Mouse (Mus musculus): Measurements from ENCODE around the gene Fcgbp. TPM values are rescaled to one million over a fixed set of nuclear protein-coding genes. Genes with fewer than 3 reads are reported as not detected.

Gene Fcgbp
- 0.40 and 0.73 TPM in 2 replicates for polyA plus RNA-seq (2016; fragmentation: Nextera tagmentation; extraction: Ambion mirVana)

DNA sequence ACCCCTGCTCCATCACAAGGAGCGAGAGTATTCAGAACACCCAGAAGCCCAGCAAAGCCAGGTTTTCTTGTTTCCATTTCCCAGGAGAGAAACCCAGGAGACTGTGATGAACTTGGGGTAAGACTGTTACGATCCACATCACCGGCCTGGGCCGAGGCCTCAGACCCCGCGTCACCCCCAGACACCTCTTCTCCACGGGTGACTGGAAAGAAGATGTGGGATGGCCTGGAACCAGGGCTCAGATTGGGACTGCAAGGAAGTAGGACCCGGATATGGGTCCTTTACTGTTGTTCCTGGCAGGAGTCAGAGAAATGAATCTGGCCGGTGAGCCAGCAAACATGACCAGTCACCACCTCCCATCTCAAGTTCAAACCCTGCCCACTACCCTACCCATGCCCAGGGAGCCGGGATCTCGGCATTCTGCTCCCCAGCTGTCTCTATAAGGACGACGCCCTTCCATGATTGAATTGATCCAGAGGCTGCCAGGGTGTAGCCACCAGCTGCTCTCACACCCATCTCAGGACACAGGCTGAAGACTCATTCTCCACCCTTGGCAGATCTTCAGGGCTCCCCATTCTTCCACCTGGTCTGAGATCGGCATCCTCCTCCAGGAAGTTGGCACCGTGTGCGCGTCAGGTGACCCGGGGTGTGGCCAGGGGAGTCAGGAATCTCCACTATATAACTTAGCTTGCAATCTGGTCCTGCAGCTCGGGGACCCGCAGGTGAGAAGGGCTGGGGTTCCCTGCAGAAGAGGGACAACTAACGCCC, at the start of gene Fcgbp:
Gene Fcgbp (plus strand): TSS at position 706 of the 768 bp plus-strand sequence.
- H3K27ac ChIP-seq, result no peak within 1 kb of the TSS
- 86% methylated on average over 21 of the region's 21 CpGs for WGBS
- H3K27me3 ChIP-seq, result 0 out of 2 replicates have a peak, but pooled peaks cover 2% of the 10 kb centered on the region
- H3K36me3 ChIP-seq, result no peaks in the 10 kb centered on the region
- H3K4me3 ChIP-seq, result no peak within 1 kb of the TSS
- no peak within 1 kb of the TSS for H3K4me2 ChIP-seq (replicated peaks)
- H3K9me3 ChIP-seq, result no peaks in the 10 kb centered on the region
- no peak for ATAC-seq (ENCODE audit: insufficient number of reproducible peaks, insufficient read depth, low FRiP score, low TSS enrichment)
- no peak within 1 kb of the TSS for H3K9ac ChIP-seq
- peaks cover 4% of the 10 kb centered on the region; the same call in 1 of the 2 replicates for H3K4me1 ChIP-seq

DNA sequence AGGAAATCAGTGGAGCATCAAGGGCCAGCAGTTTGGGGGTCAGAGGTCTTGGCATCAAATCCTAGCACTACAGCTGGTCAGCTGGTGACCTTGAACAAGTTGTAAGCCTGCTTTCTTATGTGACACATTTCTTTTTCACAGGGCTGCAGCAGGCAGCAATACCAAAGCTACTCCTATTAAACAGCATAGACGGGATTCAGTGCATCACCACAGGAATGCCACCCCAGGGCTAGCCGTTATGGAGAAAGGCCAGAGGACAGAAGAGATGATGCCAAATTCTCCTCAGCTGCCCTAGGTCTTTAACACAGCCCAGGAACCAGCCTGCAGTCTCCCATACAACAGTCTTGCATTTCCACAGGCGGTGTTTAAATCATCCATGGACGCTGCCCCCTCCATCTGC, 26.5 kb upstream of the Fcgbp start:
- ATAC-seq (ENCODE audit: insufficient number of reproducible peaks, insufficient read depth, low FRiP score, low TSS enrichment), result no peak
- WGBS, result 97% methylated on average over 4 of the region's 4 CpGs
- peaks cover 89% of the 10 kb centered on the region for H3K36me3 ChIP-seq

DNA sequence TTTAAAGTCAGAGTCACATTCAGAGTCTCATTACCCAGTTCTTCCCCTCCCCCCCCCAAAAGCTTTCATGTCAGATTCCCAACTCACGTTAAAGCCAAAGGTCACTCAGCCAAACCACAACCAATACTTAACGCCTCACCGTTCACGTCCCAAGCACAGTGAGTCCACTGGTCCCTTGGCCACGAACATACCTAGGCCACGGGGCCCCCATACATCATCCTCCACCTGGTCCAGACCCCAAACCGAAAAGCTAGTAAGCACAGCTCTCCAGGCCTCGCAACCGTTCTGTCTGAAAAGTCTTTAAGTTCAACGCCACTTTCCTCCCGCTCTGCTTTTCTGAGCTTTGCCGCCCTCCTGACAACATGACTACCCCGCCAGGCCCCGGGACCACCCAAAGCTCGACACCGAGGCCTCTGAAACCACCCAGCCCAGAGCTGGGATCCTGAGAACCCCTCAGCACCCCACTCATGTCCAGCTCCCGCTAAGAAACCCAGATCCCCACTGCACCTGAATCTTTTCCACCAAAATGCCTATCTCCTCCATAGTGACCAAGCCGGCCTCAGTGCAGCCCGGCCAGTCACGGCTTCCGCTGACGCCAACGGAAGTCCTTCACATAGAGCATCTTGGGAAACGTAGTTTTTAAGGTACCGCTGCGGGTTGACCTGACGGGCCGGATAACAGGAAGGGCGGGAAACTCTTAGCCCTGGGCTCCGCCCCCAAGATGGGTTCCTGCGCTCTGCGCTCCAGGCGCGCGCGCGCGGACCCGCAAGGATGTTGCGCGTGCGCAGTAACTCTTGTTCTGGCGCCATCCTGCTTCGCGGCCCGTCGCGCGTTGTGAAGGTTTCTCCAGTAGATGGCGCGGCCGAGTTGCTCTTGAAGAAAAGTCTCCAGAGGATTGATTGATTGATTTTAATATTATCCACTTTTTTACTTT, 21.3 kb upstream of the Fcgbp start, which contains the start of gene Psmc4:
Gene Psmc4 (minus strand): TSS at position 626 of the 934 bp plus-strand sequence.
- Histone ChIP-seq H3K27me3 (no peaks in the 10 kb centered on the region), H3K4me3 (peak within 1 kb of the TSS; percentile 70), H3K4me1 (peaks cover 6% of the 10 kb centered on the region), H3K27ac (no peak within 1 kb of the TSS), H3K36me3 (peaks cover 40% of the 10 kb centered on the region), H3K9ac (peak within 1 kb of the TSS; percentile 86), H3K9me3 (no peaks in the 10 kb centered on the region), H3K4me2 (replicated peaks) (peak within 1 kb of the TSS; percentile 83)
- peak; percentile 92 for ATAC-seq (ENCODE audit: insufficient number of reproducible peaks, insufficient read depth, low FRiP score, low TSS enrichment)
- under 1% methylated on average over 52 of the region's 52 CpGs for WGBS

More for the DNA sequence above, 26.5 kb upstream of the Fcgbp start:
- Histone ChIP-seq H3K4me2 (replicated peaks) (no peak overlapping the region), H3K4me1 (peaks cover 6% of the 10 kb centered on the region), H3K27ac (no peak overlapping the region), H3K27me3 (no peaks in the 10 kb centered on the region), H3K9ac (no peak overlapping the region), H3K4me3 (no peak overlapping the region), H3K9me3 (no peaks in the 10 kb centered on the region)

DNA sequence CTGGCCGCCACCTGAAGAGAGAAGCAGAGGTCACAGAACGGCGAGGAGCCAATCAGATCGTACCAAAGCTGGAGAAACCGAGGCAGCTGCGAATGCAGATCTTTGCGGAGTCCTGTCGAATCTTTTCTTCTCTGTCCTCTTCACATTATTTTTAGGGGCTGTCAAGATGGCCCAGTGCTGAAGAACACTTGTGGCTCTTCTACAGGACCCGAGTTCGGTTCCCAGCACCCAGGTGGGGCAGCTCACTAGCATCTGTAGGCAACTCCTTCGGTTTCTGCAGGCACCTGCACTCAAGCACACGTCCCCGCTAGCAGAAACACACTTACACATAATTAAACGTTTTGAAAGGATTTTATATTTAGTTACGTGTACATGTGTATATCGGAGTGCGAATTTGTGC, 20.5 kb upstream of the Fcgbp start:
- H3K36me3 ChIP-seq, result peaks cover 31% of the 10 kb centered on the region
- no peak for ATAC-seq (ENCODE audit: insufficient number of reproducible peaks, insufficient read depth, low FRiP score, low TSS enrichment)
- H3K4me2 ChIP-seq (replicated peaks), result peak overlapping the region; percentile 28
- H3K9ac ChIP-seq, result peak overlapping the region; percentile 40
- no peaks in the 10 kb centered on the region for H3K9me3 ChIP-seq
- WGBS, result 58% methylated on average over 17 of the region's 17 CpGs
- H3K4me3 ChIP-seq, result peak overlapping the region; percentile 70; the same call in 1 of the 2 replicates
- no peaks in the 10 kb centered on the region for H3K27me3 ChIP-seq
- H3K27ac ChIP-seq, result no peak overlapping the region
- H3K4me1 ChIP-seq, result peaks cover 6% of the 10 kb centered on the region

DNA sequence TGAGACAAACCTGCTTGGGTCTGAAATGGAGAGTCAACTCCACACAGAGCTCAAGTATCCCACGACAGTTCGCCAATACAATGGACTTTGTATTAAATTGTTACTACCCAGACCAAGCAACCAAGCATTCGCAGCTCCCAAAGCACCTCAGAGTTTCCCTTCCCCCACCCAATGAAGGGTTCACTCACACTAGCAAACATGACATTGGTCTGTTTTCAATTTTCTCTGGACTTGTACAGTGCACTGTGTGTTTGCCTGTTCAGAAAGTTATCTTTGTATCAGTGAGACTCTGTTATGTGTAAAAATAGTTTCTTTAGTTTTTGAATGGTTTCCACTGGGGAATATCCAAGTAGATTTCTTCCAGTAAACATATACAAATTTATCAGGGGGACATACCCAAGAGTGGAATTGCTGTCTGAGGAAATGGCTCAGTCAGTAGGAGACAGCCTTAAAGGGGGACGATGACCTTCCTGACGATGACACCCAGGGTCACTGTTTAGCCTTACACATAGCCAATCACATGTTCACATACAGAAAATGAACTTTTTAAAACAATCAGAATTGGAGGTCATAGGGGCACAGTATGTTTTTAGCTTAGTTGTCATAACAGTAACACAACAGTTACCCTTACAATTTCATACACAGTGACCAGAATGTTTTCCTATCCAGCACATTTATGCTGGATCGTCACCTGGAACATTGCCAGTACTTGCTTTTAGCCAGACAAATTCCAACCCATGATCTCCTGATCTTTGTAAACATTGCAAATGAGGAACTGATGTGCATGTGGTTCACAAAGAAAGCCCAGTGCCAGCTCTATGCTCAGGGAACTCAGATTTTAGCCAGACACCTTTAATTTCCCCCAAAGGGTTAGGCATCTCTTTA, 17.7 kb upstream of the Fcgbp start:
- no peaks in the 10 kb centered on the region for H3K9me3 ChIP-seq
- H3K27me3 ChIP-seq, result no peaks in the 10 kb centered on the region
- H3K4me1 ChIP-seq, result peaks cover 6% of the 10 kb centered on the region
- H3K36me3 ChIP-seq, result peaks cover 4% of the 10 kb centered on the region
- H3K4me3 ChIP-seq, result no peak overlapping the region
- H3K9ac ChIP-seq, result no peak overlapping the region
- no peak overlapping the region for H3K4me2 ChIP-seq (replicated peaks)
- peak overlapping the region; percentile 9; the same call in 1 of the 2 replicates for H3K27ac ChIP-seq
- WGBS, result 73% methylated on average over 6 of the region's 6 CpGs
- ATAC-seq (ENCODE audit: insufficient number of reproducible peaks, insufficient read depth, low FRiP score, low TSS enrichment), result no peak

DNA sequence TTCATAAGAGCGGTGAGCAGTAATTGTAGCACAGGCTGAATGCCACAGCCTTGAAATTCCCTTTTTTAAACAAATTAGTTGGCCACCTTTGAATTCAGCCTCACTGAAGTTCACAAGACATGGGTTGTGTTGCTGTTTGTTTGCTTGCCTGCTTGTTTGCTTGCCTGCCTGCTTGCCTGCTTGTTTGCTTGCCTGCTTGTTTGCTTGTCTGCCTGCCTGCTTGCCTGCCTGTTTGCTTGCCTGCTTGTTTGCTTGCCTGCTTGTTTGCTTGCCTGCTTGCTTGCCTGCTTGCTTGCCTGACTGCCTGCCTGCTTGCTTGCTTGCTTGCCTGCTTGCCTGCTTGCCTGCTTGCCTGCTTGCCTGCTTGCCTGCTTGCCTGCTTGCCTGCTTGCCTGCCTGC, 11.1 kb upstream of the Fcgbp start:
- H3K4me1 ChIP-seq, result no peaks in the 10 kb centered on the region
- no peak for ATAC-seq (ENCODE audit: insufficient number of reproducible peaks, insufficient read depth, low FRiP score, low TSS enrichment)
- WGBS, result 93% methylated on average over 1 of the region's 1 CpGs
- no peak overlapping the region for H3K4me3 ChIP-seq
- H3K27me3 ChIP-seq, result no peaks in the 10 kb centered on the region
- H3K9ac ChIP-seq, result no peak overlapping the region
- H3K4me2 ChIP-seq (replicated peaks), result no peak overlapping the region
- no peak overlapping the region for H3K27ac ChIP-seq
- 0 out of 2 replicates have a peak, but pooled peaks cover 3% of the 10 kb centered on the region for H3K9me3 ChIP-seq
- H3K36me3 ChIP-seq, result no peaks in the 10 kb centered on the region

DNA sequence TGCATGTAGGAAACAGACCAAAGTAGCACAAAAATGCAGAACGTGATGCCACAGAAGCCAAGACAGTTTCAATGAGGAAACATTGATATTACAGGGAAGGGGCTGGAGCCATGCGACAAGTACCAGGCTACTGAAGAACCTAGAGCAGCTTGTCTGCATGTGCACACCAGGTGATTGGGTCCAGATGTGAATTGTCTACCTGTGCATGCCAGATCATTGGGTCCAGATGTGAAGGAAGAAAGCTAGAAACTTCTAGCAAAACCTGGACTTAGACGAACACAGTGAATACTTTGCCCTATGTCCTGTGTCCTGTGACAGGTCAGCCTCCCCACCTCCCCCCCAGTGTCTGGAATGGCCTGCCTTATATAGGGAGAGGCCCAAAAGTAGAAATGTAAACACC, 2.4 kb upstream of the Fcgbp start:
- Histone ChIP-seq H3K27ac (no peak overlapping the region), H3K4me3 (no peak overlapping the region), H3K36me3 (no peaks in the 10 kb centered on the region), H3K4me1 (peaks cover 4% of the 10 kb centered on the region; the same call in 1 of the 2 replicates), H3K4me2 (replicated peaks) (no peak overlapping the region), H3K27me3 (0 out of 2 replicates have a peak, but pooled peaks cover 2% of the 10 kb centered on the region), H3K9ac (no peak overlapping the region), H3K9me3 (no peaks in the 10 kb centered on the region)
- no peak for ATAC-seq (ENCODE audit: insufficient number of reproducible peaks, insufficient read depth, low FRiP score, low TSS enrichment)
- WGBS, result 42% methylated on average over 3 of the region's 3 CpGs

DNA sequence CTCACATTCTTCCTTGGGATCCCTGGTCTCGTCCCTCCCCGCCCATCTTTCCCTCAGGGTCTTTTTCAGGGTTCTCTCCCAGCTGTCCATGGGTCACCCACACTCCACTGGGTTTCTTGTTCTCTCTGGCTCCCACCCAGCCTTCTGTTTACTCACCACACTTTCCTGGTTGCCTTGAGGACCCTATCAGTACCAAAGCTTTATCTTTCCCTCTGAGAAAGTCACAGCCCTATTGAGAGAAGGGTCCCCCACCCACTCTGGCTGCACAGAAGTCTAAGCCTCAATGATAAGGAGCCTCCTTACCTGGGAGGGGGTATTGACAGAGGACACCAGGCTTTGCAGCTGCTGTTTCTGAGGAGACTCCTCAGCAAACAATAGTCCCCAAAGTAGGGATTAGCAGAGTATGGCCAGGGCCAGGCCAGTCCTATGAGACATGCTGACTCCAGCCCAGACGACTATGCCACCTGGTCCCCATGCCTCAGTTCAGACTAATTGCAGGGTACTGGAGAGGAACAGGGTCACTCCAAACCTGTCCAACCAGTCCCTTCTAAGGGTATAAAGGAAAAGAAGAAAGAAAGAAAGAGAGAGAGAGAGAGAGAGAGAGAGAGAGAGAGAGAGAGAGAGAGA, 1.4 kb upstream of the Fcgbp start:
- 46% methylated on average over 3 of the region's 3 CpGs for WGBS
- Histone ChIP-seq H3K9ac (no peak overlapping the region), H3K4me1 (peaks cover 4% of the 10 kb centered on the region; the same call in 1 of the 2 replicates), H3K36me3 (no peaks in the 10 kb centered on the region), H3K9me3 (no peaks in the 10 kb centered on the region), H3K27ac (no peak overlapping the region), H3K4me3 (no peak overlapping the region), H3K27me3 (0 out of 2 replicates have a peak, but pooled peaks cover 2% of the 10 kb centered on the region), H3K4me2 (replicated peaks) (no peak overlapping the region)
- ATAC-seq (ENCODE audit: insufficient number of reproducible peaks, insufficient read depth, low FRiP score, low TSS enrichment), result no peak

DNA sequence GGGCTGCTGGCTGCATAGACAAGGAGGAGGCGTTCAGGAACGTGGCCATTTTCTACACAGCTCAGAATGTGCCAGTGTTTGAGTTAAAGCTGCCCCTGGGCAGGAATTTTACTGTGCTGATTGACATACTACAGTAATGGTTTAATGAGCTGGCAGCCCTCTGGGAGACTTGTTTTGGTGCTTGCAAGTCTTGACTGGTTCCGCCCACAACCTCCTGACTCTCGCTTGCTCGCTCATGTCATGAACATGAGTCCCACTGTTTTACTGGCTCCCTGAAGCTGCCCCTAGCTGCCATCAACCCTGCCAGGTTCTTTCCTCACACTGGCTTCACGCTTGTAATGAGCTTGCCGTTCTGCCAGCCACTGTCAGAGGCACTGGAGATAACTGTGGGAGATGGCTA, 13.2 kb downstream of the Fcgbp start:
- no peak for ATAC-seq (ENCODE audit: insufficient number of reproducible peaks, insufficient read depth, low FRiP score, low TSS enrichment)
- Histone ChIP-seq H3K4me2 (replicated peaks) (no peak overlapping the region), H3K27me3 (no peaks in the 10 kb centered on the region), H3K27ac (no peak overlapping the region), H3K9ac (no peak overlapping the region), H3K4me3 (no peak overlapping the region), H3K36me3 (no peaks in the 10 kb centered on the region), H3K9me3 (no peaks in the 10 kb centered on the region), H3K4me1 (no peaks in the 10 kb centered on the region)
- WGBS, result 74% methylated on average over 7 of the region's 7 CpGs

DNA sequence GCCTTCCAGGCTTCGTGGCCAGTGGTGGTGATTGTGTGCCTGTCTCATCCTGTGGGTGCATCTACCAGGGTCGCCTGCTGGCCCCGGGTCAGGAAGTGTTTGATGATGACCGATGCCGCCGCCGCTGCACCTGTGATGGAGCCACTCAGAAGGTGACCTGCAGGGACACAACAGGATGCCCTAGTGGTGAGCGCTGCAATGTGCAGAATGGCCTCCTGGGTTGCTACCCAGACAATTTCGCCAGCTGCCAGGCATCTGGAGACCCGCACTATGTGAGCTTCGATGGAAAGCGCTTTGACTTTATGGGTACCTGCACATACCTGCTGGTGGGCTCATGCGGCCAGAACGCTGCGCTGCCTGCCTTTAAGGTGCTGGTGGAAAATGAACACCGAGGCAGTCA, 15.2 kb downstream of the Fcgbp start:
- no peak overlapping the region for H3K4me3 ChIP-seq
- no peaks in the 10 kb centered on the region for H3K9me3 ChIP-seq
- no peak overlapping the region for H3K4me2 ChIP-seq (replicated peaks)
- H3K4me1 ChIP-seq, result no peaks in the 10 kb centered on the region
- H3K27ac ChIP-seq, result no peak overlapping the region
- H3K36me3 ChIP-seq, result no peaks in the 10 kb centered on the region
- H3K9ac ChIP-seq, result no peak overlapping the region
- whole genome bisulfite sequencing, result 83% methylated on average over 16 of the region's 16 CpGs
- ATAC-seq (ENCODE audit: insufficient number of reproducible peaks, insufficient read depth, low FRiP score, low TSS enrichment), result no peak
- H3K27me3 ChIP-seq, result no peaks in the 10 kb centered on the region
